Mouse (Mus musculus): ENCODE measurements around the gene Gatad2a.

DNA sequence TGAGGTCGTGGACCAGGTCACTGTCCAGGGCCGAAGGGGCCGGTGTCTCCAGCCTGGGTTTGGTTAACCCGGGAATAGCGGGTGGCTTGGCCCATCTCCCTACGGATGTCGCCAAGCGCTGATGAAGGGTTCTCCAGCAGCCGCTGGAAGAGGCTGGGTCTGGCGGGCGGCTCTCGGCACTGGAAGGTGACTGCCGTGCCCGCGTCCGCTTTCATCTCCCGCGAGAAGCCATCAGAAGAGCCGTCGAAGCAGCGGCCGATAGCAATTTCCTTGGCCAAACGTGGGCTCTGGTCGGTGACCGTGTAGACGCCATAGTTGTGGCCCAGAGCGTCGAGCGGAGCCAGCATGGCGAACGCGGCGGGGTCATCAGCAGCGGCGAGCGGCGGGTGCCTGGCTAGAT is 115.3 kb downstream of the Gatad2a start:
- no peak for TF ChIP-seq CTCF (IDR thresholded peaks at IDR 0.05; ENCODE audit: low read depth, low read length)
- no peak for TF ChIP-seq POLR2A (IDR thresholded peaks at IDR 0.05; ENCODE audit: borderline replicate concordance, low read depth, low read length)
